Mouse (Mus musculus): ENCODE results near the gene Pde6g. TPM values are rescaled to one million over a fixed set of nuclear protein-coding genes. Genes with fewer than 3 reads are reported as not detected.
A peak's percentile ranks its signal among the peaks of the same experiment; 100 is the strongest.

Gene Pde6g
- polyA plus RNA-seq, 1 experiment from 2014 or later: 0.40 TPM

DNA sequence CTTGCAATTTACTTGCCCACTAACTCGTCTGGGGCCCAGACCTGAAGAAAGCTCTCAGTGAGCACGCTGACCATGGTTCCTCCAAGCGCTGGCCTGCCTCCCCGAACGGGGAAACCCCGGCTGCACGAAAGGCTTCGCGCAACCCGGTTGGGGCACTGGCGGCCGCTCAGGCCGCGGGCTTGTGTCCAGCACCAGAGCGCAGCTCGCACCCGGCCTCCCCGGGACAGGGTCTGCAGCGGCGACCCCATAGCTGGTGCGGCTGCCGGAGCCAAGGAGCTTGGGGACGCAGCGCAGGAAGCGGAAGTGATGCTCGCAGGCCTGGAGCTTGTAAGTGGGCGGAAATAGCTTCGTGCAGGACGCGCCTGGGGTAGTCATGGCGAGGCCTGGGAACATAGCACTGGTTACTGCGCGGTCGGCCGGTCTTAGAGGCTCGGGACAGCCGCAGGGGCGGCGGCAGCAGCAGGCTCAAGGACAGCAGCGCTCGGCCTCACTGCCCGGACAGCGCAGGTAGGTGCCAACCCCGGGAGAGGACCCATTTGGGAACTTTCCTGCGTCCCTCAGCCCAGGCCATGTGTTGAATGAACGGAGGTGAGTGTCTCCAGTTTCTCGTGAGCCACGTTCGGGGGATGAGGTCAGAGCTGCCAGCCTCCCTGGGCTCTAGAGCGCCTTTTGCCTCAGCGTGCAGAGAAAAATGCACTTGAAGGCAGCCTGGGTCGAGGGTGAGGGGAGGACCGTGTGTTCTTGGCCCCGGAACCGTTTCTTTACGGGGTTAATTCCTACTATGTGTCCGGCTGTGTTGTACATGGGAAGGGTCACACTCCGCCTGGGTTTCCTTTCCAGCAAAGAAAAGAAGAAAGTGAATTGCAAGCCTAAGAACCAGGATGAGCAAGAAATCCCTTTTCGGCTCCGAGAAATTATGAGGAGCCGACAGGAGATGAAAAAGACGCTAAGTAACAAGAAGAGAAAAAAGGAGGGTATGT lies 4.8 kb upstream of the Pde6g start, which contains the start of the genes Oxld1 and Ccdc137:
Gene Oxld1, minus strand, starts transcription at position 297 of the 980 bp plus-strand sequence.
Gene Ccdc137, plus strand, starts transcription at position 344 of the 980 bp plus-strand sequence.
- peaks cover 35% of the 10 kb centered on the region for H3K36me3 ChIP-seq (replicated peaks; ENCODE audit: control insufficient read depth, insufficient read depth)
- no peaks in the 10 kb centered on the region for H3K27me3 ChIP-seq (ENCODE audit: control insufficient read depth, insufficient read depth, low read length)
- DNase-seq (ENCODE audit: low spot score) (peak; percentile 82), ATAC-seq (ENCODE audit: low FRiP score) (peak; percentile 90)
- no peaks in the 10 kb centered on the region for H3K9me3 ChIP-seq (ENCODE audit: control insufficient read depth, low read length)
- H3K4me1 ChIP-seq (replicated peaks; ENCODE audit: control insufficient read depth, insufficient read depth, low read length): peaks cover 7% of the 10 kb centered on the region
- H3K27ac ChIP-seq: peak within 1 kb of the TSS; percentile 83
- H3K4me3 ChIP-seq (replicated peaks; ENCODE audit: low read length): peak within 1 kb of the TSS; percentile 88
- WGBS: 5% methylated on average over 62 of the region's 62 CpGs
- H3K4me2 ChIP-seq (replicated peaks): peak within 1 kb of the TSS; percentile 70
- H3K9ac ChIP-seq: peak within 1 kb of the TSS; percentile 95

DNA sequence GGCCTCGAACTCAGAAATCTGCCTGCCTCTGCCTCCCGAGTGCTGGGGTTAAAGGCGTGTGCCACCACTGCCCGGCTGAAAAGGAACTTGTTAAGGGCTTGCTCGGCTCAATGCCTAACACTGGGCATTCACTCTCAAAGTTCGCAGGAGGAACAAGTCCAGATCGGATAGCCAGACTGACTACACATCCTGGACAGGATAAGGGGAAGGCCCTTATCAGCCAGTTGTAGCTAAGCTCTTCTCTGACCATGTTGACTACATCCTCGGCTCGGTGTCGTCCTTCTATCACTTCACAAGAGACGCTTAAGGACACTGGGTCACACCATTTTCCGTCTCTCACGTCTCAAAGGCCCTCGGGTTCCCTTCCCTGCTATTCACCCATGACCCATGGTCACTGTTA lies 4.1 kb upstream of the Pde6g start:
- no peak for ATAC-seq (ENCODE audit: low FRiP score)
- 38% methylated on average over 14 of the region's 14 CpGs for WGBS
- no peak for DNase-seq (ENCODE audit: low spot score)

DNA sequence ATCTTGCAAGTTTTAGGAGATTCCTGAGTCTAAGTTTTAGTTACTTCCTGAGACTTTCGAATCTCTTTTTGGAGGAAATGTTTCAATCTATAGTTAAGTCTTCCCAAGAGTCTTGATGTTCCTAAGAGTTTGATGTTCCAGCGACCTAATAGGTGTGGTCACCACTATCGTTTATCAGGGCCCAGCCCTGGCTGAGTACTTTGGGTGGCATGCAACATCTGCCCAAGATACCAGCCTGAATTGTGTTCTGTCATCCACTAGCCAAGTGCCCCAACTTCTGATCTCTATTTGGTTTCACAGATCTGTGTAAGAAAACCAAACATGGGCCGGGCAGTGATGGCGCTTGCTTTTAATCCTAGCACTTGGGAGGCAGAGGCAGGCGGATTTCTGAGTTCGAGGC lies 2.1 kb upstream of the Pde6g start:
- no peak overlapping the region for H3K27ac ChIP-seq
- DNase-seq (ENCODE audit: low spot score) (no peak), ATAC-seq (ENCODE audit: low FRiP score) (no peak)
- H3K9me3 ChIP-seq (ENCODE audit: control insufficient read depth, low read length): no peaks in the 10 kb centered on the region
- peaks cover 9% of the 10 kb centered on the region; the same call in 1 of the 2 replicates for H3K36me3 ChIP-seq (replicated peaks; ENCODE audit: control insufficient read depth, insufficient read depth)
- no peak overlapping the region for H3K4me2 ChIP-seq (replicated peaks)
- H3K4me1 ChIP-seq (replicated peaks; ENCODE audit: control insufficient read depth, insufficient read depth, low read length): peaks cover 7% of the 10 kb centered on the region
- no peak overlapping the region for H3K9ac ChIP-seq
- 95% methylated on average over 7 of the region's 7 CpGs for WGBS
- no peak overlapping the region for H3K4me3 ChIP-seq (replicated peaks; ENCODE audit: low read length)
- H3K27me3 ChIP-seq (ENCODE audit: control insufficient read depth, insufficient read depth, low read length): no peaks in the 10 kb centered on the region

More for the DNA sequence above, 4.1 kb upstream of the Pde6g start:
- Histone ChIP-seq H3K36me3 (replicated peaks; ENCODE audit: control insufficient read depth, insufficient read depth) (peaks cover 28% of the 10 kb centered on the region), H3K4me1 (replicated peaks; ENCODE audit: control insufficient read depth, insufficient read depth, low read length) (peaks cover 7% of the 10 kb centered on the region), H3K4me2 (replicated peaks) (peak overlapping the region; percentile 70), H3K4me3 (replicated peaks; ENCODE audit: low read length) (peak overlapping the region; percentile 88), H3K9me3 (ENCODE audit: control insufficient read depth, low read length) (no peaks in the 10 kb centered on the region), H3K27ac (peak overlapping the region; percentile 83), H3K9ac (peak overlapping the region; percentile 95), H3K27me3 (ENCODE audit: control insufficient read depth, insufficient read depth, low read length) (no peaks in the 10 kb centered on the region)

DNA sequence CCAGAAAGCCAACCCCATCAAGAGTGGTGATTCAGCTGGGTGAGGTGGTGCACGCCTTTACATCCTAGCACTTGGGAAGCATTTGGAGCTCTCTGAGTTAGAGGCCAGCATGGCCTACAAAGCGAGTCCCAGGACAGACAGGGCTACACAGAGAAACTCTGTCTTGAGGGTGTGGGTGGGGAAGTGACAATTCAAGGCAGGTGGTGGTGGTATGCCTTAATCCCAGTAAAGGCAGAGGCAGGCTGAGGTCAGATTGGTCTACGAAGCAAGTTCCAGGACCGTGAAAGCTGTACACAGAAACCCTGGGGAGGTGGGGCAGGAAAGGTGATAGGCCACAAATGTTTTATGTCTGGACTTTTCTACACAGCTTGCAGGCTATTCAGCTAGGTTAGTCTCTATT lies 1.7 kb upstream of the Pde6g start:
- H3K27me3 ChIP-seq (ENCODE audit: control insufficient read depth, insufficient read depth, low read length): no peaks in the 10 kb centered on the region
- H3K9ac ChIP-seq: no peak overlapping the region
- 95% methylated on average over 4 of the region's 4 CpGs for WGBS
- H3K4me2 ChIP-seq (replicated peaks): no peak overlapping the region
- H3K9me3 ChIP-seq (ENCODE audit: control insufficient read depth, low read length): no peaks in the 10 kb centered on the region
- peaks cover 7% of the 10 kb centered on the region for H3K4me1 ChIP-seq (replicated peaks; ENCODE audit: control insufficient read depth, insufficient read depth, low read length)
- no peak for DNase-seq (ENCODE audit: low spot score)
- H3K27ac ChIP-seq: no peak overlapping the region
- H3K4me3 ChIP-seq (replicated peaks; ENCODE audit: low read length): no peak overlapping the region
- ATAC-seq (ENCODE audit: low FRiP score): no peak
- peaks cover 6% of the 10 kb centered on the region; the same call in 1 of the 2 replicates for H3K36me3 ChIP-seq (replicated peaks; ENCODE audit: control insufficient read depth, insufficient read depth)

DNA sequence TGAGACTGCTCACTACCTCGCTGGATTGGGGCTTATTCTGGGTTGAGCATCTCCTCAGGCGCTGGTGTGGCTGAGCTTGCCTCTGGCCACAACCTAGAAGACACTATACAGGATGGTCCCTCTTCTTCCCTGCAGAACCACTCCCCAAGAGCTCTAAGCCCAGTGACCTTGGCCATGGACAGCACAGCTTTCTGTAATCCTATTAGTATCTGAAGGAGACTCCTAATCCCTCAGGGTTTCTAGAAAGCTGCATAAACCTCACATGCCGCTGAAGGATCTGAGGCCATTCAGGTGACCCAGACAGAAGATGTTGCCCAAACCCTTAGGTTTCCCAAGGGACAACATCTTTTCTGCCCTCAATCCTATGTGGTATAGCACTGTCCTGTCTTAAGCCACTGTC lies 1.1 kb downstream of the Pde6g start:
- WGBS: 70% methylated on average over 3 of the region's 3 CpGs

DNA sequence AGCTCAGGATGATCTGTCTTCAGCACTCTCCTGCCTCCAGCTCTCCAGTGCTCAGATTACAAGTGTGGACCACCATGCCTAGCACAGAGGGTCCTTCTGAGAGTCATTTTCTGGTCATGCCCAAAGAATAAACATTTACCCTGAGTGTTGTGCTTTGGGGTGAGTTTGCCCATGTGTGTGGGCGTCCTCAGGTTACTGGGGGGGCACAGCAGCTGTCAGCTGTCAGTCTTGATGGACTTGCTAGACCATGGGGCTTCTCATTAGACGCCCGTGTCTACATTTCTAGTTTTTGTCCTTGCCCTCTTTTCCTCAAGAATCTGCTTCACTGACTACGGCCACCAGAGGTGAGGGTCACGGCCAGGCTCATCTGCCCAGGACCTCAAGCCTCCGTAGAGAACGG lies 6.1 kb downstream of the Pde6g start:
- no peak overlapping the region for H3K9ac ChIP-seq
- no peaks in the 10 kb centered on the region for H3K9me3 ChIP-seq (ENCODE audit: control insufficient read depth, low read length)
- H3K36me3 ChIP-seq (replicated peaks; ENCODE audit: control insufficient read depth, insufficient read depth): no peaks in the 10 kb centered on the region
- H3K27me3 ChIP-seq (ENCODE audit: control insufficient read depth, insufficient read depth, low read length): no peaks in the 10 kb centered on the region
- no peak overlapping the region for H3K4me3 ChIP-seq (replicated peaks; ENCODE audit: low read length)
- ATAC-seq (ENCODE audit: low FRiP score): no peak
- no peak overlapping the region for H3K27ac ChIP-seq
- H3K4me2 ChIP-seq (replicated peaks): no peak overlapping the region
- DNase-seq (ENCODE audit: low spot score): no peak
- WGBS: 83% methylated on average over 7 of the region's 7 CpGs
- H3K4me1 ChIP-seq (replicated peaks; ENCODE audit: control insufficient read depth, insufficient read depth, low read length): no peaks in the 10 kb centered on the region

More for the DNA sequence above, 1.1 kb downstream of the Pde6g start:
- DNase-seq (ENCODE audit: low spot score) (no peak), ATAC-seq (ENCODE audit: low FRiP score) (no peak)
- H3K4me1 ChIP-seq (replicated peaks; ENCODE audit: control insufficient read depth, insufficient read depth, low read length): no peaks in the 10 kb centered on the region
- no peak overlapping the region for H3K4me2 ChIP-seq (replicated peaks)
- no peak overlapping the region for H3K4me3 ChIP-seq (replicated peaks; ENCODE audit: low read length)
- no peaks in the 10 kb centered on the region for H3K27me3 ChIP-seq (ENCODE audit: control insufficient read depth, insufficient read depth, low read length)
- no peak overlapping the region for H3K27ac ChIP-seq
- no peak overlapping the region for H3K9ac ChIP-seq
- H3K9me3 ChIP-seq (ENCODE audit: control insufficient read depth, low read length): no peaks in the 10 kb centered on the region
- no peaks in the 10 kb centered on the region for H3K36me3 ChIP-seq (replicated peaks; ENCODE audit: control insufficient read depth, insufficient read depth)

DNA sequence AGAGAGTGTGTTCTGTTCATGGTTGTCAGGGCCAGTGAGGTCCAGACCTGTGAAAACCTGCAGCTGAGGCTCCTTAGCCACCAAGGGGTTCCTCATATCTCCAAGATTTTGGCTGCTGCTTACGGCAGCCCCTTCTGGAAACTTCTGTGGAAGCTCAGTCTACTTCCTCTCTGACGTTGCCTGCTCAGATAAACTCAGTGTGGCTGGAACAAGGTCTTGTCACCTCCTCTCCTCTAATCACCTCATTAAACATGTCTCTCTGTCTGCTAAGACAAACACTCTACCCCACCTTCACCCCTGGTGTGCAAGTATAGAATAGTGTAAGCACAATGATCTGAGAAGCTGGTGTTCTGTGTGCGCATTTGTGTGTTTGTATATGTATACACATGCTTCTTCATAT lies 7.8 kb downstream of the Pde6g start:
- Histone ChIP-seq H3K27me3 (ENCODE audit: control insufficient read depth, insufficient read depth, low read length) (no peaks in the 10 kb centered on the region), H3K4me2 (replicated peaks) (no peak overlapping the region), H3K36me3 (replicated peaks; ENCODE audit: control insufficient read depth, insufficient read depth) (no peaks in the 10 kb centered on the region), H3K4me3 (replicated peaks; ENCODE audit: low read length) (no peak overlapping the region), H3K4me1 (replicated peaks; ENCODE audit: control insufficient read depth, insufficient read depth, low read length) (no peaks in the 10 kb centered on the region), H3K9me3 (ENCODE audit: control insufficient read depth, low read length) (no peaks in the 10 kb centered on the region), H3K9ac (no peak overlapping the region), H3K27ac (no peak overlapping the region)
- ATAC-seq (ENCODE audit: low FRiP score) (no peak), DNase-seq (ENCODE audit: low spot score) (no peak)
- 88% methylated on average over 3 of the region's 3 CpGs for WGBS

DNA sequence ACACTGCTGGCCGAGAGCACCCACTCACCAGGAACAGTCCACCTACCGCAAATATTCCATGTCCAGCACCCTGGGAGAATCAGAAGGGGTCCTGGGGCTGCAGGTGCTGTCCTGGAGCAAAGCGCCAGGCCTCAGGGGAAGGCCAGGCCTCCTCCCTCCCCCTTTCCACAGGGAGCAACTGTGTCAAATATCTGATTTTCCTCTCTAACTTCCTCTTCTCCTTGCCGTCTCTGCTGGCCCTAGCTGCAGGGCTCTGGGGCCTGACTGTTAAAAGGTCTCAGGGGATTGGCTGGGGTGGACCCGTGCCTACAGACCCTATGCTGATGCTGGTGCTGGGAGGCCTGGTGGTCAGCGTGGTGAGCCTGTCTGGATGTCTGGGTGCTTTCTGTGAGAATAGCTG lies 9.2 kb downstream of the Pde6g start:
- 84% methylated on average over 6 of the region's 6 CpGs for WGBS
- H3K36me3 ChIP-seq (replicated peaks; ENCODE audit: control insufficient read depth, insufficient read depth): no peaks in the 10 kb centered on the region
- no peak for DNase-seq (ENCODE audit: low spot score)
- H3K4me1 ChIP-seq (replicated peaks; ENCODE audit: control insufficient read depth, insufficient read depth, low read length): no peaks in the 10 kb centered on the region
- no peaks in the 10 kb centered on the region for H3K9me3 ChIP-seq (ENCODE audit: control insufficient read depth, low read length)
- no peak overlapping the region for H3K4me2 ChIP-seq (replicated peaks)
- no peak overlapping the region for H3K9ac ChIP-seq
- H3K4me3 ChIP-seq (replicated peaks; ENCODE audit: low read length): no peak overlapping the region
- no peaks in the 10 kb centered on the region for H3K27me3 ChIP-seq (ENCODE audit: control insufficient read depth, insufficient read depth, low read length)
- ATAC-seq (ENCODE audit: low FRiP score): no peak
- H3K27ac ChIP-seq: no peak overlapping the region

DNA sequence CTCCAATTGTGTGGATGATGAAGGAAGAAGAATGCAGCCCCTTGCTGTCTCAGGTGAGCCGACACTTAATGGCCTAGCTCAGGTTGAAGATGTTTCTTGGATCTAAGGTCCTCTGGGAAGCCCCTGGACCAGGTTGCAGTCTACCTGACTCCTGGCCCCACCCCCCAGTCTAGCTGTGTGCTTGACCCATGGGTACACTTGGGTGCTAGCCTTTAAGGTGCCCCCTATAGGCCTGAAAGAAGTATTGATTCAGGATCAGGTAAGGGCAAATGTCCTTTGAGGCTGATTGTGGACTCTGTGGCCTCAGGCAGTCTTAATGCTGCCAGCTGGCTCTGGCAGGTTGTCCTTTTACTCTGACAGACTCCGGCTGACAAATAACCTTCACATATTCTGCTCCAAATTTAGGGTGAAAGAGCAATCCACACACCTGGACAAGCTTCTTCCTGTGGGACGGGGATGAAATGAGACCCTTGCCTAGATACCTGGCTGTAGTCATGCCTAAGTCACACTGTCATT lies 10.5 kb downstream of the Pde6g start:
- Histone ChIP-seq H3K4me2 (replicated peaks) (no peak overlapping the region), H3K9me3 (ENCODE audit: control insufficient read depth, low read length) (no peaks in the 10 kb centered on the region), H3K9ac (no peak overlapping the region), H3K27me3 (ENCODE audit: control insufficient read depth, insufficient read depth, low read length) (no peaks in the 10 kb centered on the region), H3K4me1 (replicated peaks; ENCODE audit: control insufficient read depth, insufficient read depth, low read length) (no peaks in the 10 kb centered on the region), H3K36me3 (replicated peaks; ENCODE audit: control insufficient read depth, insufficient read depth) (no peaks in the 10 kb centered on the region), H3K4me3 (replicated peaks; ENCODE audit: low read length) (no peak overlapping the region), H3K27ac (no peak overlapping the region)
- no peak for DNase-seq (ENCODE audit: low spot score)
- 88% methylated on average over 3 of the region's 3 CpGs for WGBS
- no peak for ATAC-seq (ENCODE audit: low FRiP score)
